Mouse (Mus musculus) left cerebral cortex, adult 18-20 months (tissue): Measurements from ENCODE around the gene Pigv. TPM values are rescaled to one million over a fixed set of nuclear protein-coding genes. Genes with fewer than 3 reads are reported as not detected.

Experiments used
- DNase-seq, 2 experiments: peaks; one replicate each; pipeline ENCODE4 v3.0.0; 2021 to 2022; ENCODE audit warnings: low spot score in 2 of 2, mixed read lengths in 1 of 2
- long read RNA-seq, 2 experiments: library from polyadenylated mRNA; stranded (forward); transcript quantifications; one replicate each; pipeline ENCODE4 v2.0.0; 2021
- total RNA-seq, 2 experiments: library from RNA; stranded (reverse); gene quantifications; 2 replicates each; pipeline ENCODE4 v1.2.3; 2021

The Pigv gene
- 1 to 10 TPM; 7.1 to 9.7 TPM for total RNA-seq
- long read RNA-seq, experiment 1, transcript Pigv-202 (3 exons, 990 nt) = minor isoform, 6 of 16 reads
- long read RNA-seq, experiment 1, transcript Pigv-201 (4 exons, 3,979 nt) = major isoform, 7 of 16 reads
- long read RNA-seq, experiment 1, partial matches to known transcripts = 1 of 16 reads
- long read RNA-seq, experiment 1, other reads (novel, unspliced or antisense) = 2 of 16 reads
- long read RNA-seq, experiment 2, partial matches to known transcripts = 1 of 8 reads
- long read RNA-seq, experiment 2, other reads (novel, unspliced or antisense) = 2 of 8 reads

GRCm38 (mm10) chr4:133671881-133672844 is at the start of gene Pigv:
Gene Pigv (minus strand): TSS chr4:133672647.
- DNase-seq = peak; percentile 95 to 96

DNA sequence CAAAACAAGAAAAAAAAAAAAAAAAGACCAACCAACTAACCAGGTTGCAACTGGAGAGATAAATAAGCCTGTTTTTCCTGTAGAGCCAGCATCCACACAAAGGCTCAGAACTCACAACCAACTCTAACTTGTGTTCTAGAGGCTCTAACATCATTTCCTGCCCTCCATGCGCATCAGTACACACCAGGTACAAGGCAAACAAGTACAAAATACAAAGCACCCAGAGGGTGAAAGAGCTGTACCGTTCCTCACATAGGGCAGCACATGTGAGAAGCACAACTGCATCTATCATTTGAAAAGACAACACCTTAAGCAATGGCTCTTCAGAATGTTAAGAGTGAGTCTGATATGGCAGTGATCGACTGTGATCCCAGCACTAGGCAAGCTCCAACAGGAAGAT is 47.3 kb upstream of the Pigv start:
- no peak for DNase-seq

GRCm38 (mm10) chr4:133712755-133713154 is 40.3 kb upstream of the Pigv start:
- no peak for DNase-seq

DNA sequence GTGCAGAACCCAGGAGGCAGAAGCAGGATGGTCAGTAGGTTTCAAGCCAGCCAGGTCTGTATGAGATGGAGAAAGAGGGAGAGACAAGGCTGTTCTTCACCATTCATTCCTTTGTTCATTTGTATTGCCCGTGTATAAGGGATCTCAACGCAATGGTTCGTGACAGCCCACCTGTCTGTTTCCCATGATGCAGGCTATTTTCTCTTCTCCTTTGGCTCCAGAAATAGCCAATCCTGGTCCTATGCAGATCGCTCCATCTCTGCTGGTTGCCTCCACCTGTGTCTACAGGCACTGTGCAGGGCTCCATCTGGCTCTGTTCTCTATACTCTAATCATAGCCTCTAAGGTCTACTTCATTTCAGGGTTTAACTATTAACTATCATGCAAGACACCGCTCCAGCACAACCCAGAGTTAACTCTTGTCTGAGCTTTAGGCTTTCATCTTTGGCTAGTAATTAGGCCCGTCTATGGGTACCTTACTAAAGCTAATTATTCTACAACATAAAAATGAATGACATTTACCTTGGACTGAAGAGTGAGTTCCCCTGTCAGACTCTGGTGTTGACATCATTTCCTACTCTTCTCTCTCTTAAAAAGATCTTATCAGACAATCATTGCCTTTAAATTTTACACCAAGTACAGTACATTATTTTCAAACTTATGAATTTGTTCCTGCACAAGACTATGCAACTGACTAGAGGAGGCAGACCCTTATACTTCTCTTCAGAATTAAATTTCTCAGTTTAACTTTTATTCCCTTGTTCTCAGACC is 39.0 kb upstream of the Pigv start:
- DNase-seq = no peak

DNA sequence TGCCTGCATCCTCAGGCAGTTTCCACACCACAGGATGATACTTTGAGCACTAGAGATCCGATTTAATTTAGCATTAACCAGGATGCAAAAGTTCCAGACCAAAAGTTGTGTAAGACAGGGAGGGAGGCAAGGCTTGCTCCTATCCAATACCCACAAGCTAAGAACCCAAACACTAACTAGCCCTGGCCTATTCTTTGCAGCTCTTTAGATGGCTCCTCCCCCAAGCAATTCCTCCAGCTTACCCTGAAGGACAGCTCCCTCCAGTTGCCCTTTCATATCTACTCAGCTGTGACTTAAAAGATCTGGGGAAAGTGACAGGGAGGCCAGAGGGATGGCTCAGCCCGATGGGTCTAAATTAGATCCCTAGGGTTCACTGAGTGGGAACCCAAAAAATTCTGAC is 36.9 kb upstream of the Pigv start:
- no peak for DNase-seq

GRCm38 (mm10) chr4:133707464-133707863 is 35.0 kb upstream of the Pigv start:
- DNase-seq = no peak

- DNase-seq = peak; percentile 25 to 60
Observed at GRCm38 (mm10) chr4:133706956-133707355, 34.5 kb upstream of the Pigv start.

- no peak for DNase-seq
Observed at GRCm38 (mm10) chr4:133705062-133705461, 32.6 kb upstream of the Pigv start.

DNA sequence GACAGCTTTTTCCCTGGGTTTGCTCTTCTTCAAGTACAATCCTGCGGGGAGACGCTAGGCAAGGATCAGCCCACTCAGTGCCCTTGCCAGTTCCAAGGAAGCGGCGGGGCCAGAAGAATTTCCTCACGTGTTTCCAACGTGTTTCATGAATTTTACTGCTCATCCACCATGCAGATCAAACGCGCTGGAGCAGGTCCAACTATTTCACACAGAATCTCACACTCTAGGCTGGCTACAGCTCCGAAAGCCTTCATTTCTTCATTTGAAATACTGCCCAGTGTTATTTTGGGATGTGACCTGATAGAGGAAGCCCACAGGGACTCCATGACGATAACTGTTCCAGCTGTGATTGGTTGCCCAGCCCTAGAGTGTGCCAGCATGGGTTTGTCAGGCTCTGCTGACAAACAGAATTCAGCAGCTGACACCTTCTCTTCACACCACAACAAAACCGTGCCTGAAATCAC is 28.5 kb upstream of the Pigv start:
- peak; percentile 50 to 58 for DNase-seq

DNA sequence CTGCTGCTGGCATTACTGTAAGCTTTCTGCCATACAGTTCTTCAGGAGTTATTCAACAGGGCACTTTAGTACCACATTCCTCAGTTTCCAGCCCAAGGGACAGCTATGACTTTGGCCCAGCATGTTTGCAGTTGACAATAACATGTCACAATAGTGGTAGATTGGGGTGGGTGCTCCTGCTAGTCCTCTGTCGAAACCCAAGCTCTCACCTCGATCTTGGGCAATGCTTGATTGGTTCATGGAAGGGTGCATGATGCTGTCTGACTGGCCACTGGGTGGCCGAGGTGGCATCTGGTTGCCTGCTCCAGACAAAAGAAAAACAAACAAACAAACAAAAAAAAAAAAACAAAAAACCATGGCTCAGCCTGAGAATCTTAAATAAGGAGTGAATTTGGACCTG is 22.9 kb upstream of the Pigv start:
- DNase-seq = no peak

DNA sequence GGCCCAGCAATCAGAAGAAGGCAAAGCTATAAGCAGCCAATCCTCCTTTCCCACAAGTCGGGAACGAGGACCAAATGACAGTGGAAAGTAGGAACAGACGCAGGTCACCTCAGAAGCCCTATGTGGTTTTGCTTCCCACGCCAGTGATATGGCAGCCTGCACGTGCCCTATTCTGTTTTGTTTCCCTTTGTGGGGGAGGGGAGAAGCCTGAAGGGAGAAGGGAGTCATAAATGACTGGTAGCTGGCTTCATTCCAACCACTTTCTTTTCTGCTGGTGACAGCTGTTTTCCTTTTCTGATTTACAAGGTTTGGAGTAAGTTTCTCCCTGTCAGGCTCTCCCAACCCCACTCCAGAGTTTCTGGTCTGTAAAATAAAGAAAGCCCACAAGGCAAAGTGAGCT is 17.8 kb upstream of the Pigv start:
- no peak for DNase-seq

GRCm38 (mm10) chr4:133688417-133689067 is 16.1 kb upstream of the Pigv start:
- no peak for DNase-seq

GRCm38 (mm10) chr4:133687126-133687525 is 14.7 kb upstream of the Pigv start:
- no peak for DNase-seq

- DNase-seq = no peak
Observed at GRCm38 (mm10) chr4:133686512-133686911, 14.1 kb upstream of the Pigv start.

DNA sequence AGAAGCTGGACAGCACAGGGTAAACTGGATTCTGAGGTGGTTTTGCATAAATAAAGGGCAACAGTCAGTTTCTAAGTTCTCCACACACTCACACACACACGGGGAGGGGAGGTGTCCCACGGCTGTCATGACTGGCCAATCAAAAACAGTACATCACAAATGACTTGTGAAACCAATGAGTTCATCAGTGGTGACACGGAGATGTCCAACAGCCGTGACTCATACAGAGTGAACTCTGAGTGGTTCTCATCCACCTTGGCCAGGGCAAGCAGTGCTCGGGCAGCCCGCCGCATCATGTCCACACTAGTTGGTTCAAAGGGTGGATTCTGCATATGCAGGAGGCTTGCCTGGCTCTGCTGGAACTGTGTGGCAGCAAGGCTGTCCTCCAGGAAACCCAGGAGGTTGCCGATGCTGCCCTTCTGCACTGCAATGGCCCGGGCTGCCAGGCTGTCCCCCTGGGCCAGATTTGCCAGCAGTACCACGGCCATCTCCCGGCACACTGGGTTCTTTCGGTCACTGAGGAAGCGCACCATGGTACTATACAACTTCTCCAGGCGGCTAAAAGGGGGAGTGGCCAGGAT is 7.8 kb upstream of the Pigv start:
- DNase-seq = no peak

DNA sequence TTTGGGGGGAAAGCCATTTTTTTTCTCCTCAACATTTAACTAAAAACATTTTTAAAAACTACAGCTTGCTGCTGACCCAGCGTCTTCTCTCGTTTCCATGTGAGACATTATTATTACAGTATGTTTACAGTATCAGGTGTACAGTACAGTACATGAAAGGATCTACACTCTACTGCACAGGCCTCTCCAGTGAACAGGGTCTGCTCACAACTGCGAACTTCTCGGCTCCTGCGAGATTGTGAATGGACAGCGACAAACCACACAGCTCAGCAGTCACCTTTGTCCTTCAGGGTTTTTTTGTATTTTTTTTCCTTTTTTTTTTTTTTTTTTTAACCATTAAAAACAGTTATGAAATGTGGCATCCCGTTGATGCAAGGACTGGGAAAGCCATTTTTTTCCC is 7.2 kb upstream of the Pigv start:
- no peak for DNase-seq

DNA sequence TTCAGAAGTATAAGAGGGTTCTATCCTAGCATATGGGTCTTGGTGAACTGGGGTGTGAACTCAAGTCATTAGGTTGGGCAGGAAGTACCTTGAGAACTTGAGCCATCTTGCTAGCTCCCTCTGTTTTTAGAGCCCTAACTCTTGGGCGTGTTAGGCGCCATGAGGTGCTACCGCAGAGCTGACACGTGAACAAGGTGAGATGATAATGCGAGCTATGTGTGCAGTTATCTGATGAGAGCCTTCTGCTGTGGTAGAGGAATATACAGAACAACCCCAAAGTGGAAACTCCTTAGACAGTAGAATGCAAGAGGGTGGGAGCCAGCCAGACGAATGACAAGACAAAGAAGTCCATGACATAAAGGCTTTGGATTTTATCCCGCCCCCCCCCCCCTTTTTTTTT is 4.8 kb upstream of the Pigv start:
- no peak for DNase-seq

- no peak for DNase-seq
Observed at GRCm38 (mm10) chr4:133676189-133676588, 3.7 kb upstream of the Pigv start.

DNA sequence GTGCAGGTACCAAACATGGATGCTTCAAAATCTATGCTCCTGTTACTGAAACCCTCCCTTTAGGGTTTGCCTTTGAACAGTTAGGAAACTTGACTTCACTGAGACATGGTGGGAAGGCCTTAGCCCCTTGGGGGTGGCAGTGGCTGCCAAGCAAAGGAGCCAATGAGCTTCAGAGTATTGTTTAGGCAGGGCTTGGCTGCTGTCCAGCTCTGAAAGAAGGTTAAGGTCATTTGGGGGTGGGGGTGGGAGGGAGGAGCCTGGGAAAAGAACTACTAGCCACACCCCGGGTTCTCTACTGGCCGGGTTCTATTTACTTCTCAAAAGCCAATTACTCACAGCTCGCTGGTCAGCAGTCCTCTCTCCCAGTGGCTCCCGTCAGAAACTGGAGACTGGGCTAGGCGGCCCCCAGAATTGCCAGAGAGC is 3.2 kb upstream of the Pigv start:
- no peak for DNase-seq

- DNase-seq = no peak
Observed at GRCm38 (mm10) chr4:133674331-133674695, 1.9 kb upstream of the Pigv start.
